Mouse (Mus musculus) small intestine, adult 2 months (tissue): Measurements from ENCODE around the gene Entpd1.

Source experiments
- CTCF ChIP-seq: fragments of 200-500 bp; IDR thresholded peaks from 2 replicates; pipeline ENCODE4 v1.5.1; 2012; ENCODE audit warnings: low read depth, mild to moderate bottlenecking, control low read depth, inconsistent platforms, low read length, moderate library complexity, mixed read lengths; ENCODE audit not compliant: insufficient replicate concordance, insufficient read length; ENCODE audit errors: extremely low read depth
- POLR2A ChIP-seq: fragments of 200-500 bp; IDR thresholded peaks from 2 replicates; pipeline ENCODE4 v1.6.1; 2012; ENCODE audit warnings: low read depth, mild to moderate bottlenecking, control low read depth, inconsistent platforms, low read length, moderate library complexity

DNA sequence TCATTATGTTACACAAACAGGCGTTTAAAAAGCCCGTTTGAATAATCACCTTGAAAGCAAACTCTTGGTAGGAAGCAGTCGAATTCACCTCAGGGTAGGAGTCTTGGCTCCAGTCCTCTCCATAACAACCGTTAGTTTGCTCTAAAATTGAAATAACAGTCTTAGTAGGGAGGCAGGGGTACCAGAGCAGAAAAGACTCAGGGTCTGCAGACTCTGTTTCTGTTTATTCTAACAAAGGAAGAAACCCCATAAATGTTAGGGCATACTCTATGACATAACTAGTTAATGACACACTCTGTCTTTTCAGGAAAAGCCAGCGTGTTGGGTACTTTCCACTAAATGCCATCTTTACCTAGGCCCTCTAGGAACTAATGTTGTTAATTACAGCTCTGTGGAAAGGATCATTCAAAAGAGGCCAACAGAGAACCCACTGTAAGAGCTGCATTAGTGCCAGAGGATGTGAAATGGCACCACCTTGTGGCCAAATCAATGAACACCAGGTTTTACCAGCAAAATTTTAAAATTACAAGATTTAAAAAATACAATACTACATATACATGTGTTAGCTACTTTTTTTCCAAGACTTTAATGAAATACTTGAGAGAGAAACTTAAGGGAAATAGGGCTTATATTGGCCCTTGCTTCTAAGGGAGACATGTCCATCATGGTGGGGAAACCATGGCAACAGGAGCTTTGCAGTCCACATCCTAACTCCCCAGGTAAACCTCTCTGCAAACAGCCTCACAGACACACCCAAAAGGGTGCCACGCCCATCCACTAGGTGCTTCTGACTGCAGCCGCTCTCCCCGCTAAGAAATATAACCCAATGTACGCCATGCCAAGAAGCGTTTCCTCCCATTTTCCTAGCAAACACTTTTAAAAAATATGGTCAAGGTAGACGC, 110.2 kb downstream of the Entpd1 start:
- TF ChIP-seq POLR2A: no peak
- TF ChIP-seq CTCF: no peak
